Mouse (Mus musculus) stomach, postnatal 0 days (tissue): ENCODE results near the gene Dennd4b.

Source experiments
- CTCF ChIP-seq: IDR thresholded peaks from 2 replicates; pipeline ENCODE4 v1.5.1; 2016; ENCODE audit warnings: antibody characterized with exemption, low read depth, mild to moderate bottlenecking, moderate library complexity
- EP300 ChIP-seq: optimal IDR thresholded peaks from 2 replicates; pipeline ENCODE3; 2016; ENCODE audit warnings: antibody characterized with exemption

DNA sequence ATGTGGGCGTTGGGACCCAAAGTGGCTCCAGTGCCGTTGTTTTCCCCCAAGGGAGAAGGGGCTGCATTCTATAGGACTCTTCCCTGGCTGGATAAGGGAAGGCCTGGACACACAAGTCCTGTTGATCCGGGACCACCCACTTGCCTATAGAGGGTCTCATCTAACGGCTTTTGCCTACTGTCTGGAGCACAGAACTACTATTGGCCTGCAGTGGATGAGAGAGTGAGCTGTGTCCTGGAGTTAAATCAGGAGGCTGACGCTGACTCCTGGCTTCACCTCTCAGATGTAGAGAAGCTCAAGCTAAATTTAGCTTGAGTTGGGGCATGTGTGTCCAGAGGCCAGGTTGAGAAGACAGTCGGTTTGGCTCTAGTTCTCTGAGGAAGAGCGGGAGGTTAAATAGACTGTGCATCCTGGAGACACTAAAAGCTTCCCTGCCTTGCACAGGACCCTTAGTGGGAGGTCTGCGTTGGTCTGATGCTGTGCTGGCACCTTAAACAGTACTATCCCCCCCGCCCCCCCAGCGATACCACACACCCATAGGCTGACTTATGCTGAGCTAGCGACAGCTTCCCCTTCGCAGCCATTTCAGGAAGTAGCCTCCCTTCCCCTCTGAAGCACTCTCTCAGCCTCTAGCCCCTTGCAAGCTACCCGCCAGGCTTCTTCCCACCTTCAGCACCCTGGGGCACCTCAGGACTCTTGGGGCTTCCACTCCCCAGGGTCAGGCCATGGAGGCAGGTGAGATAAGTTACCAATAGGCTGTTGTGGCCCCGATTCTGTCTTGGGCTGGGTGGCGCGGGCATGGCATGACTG lies 1.2 kb downstream of the Dennd4b start:
- TF ChIP-seq CTCF (no peak), EP300 (no peak)
